Mouse (Mus musculus): ENCODE results near the gene Scyl1. TPM values are rescaled to one million over a fixed set of nuclear protein-coding genes. Genes with fewer than 3 reads are reported as not detected.

Scyl1 gene
- polyA plus RNA-seq, 1 experiment from 2014 or later: 64.6 TPM

DNA sequence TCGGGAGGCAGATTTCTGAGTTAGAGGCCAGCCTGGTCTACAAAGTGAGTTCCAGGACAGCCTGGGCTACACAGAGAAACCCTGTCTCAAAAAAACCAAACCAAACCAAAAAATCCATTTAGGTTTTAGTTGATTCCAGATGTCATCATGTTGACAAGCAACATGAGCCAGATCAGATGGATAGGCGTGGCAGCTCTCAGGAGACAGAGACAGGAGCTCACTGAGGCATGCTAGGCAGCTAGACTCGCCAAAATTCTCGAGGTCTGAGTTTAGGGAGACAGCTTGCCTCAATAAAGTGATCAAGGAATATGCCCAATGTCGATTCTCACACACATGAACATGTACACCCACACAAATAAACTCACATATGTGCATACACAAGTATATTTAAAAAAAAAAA, 17.8 kb upstream of the Scyl1 start:
- no peaks in the 10 kb centered on the region for H3K4me1 ChIP-seq (ENCODE audit: insufficient read depth, low read depth, low read length)
- ATAC-seq: no peak
- no peak for TF ChIP-seq EP300 (IDR thresholded peaks at IDR 0.05)
- no peak overlapping the region for H3K4me3 ChIP-seq (ENCODE audit: low read depth, low read length)
- no peaks in the 10 kb centered on the region for H3K36me3 ChIP-seq (ENCODE audit: insufficient read depth, low read length)
- no peaks in the 10 kb centered on the region for H3K9me3 ChIP-seq (ENCODE audit: low read length)
- H3K9ac ChIP-seq (replicated peaks; ENCODE audit: low read depth): no peak overlapping the region
- H3K4me2 ChIP-seq (replicated peaks; ENCODE audit: low read depth, low read length): no peak overlapping the region
- WGBS: 60% methylated on average over 5 of the region's 5 CpGs
- H3K27me3 ChIP-seq (replicated peaks; ENCODE audit: insufficient read depth, low read length): no peaks in the 10 kb centered on the region
- H3K27ac ChIP-seq (ENCODE audit: low read length): no peak overlapping the region
- no peak for DNase-seq (ENCODE audit: low spot score)

- ATAC-seq (no peak), DNase-seq (ENCODE audit: low spot score) (no peak)
- Histone ChIP-seq H3K4me3 (ENCODE audit: low read depth, low read length) (no peak overlapping the region), H3K9ac (replicated peaks; ENCODE audit: low read depth) (no peak overlapping the region), H3K4me1 (ENCODE audit: insufficient read depth, low read depth, low read length) (no peaks in the 10 kb centered on the region), H3K27ac (ENCODE audit: low read length) (no peak overlapping the region), H3K9me3 (ENCODE audit: low read length) (no peaks in the 10 kb centered on the region), H3K36me3 (ENCODE audit: insufficient read depth, low read length) (no peaks in the 10 kb centered on the region), H3K4me2 (replicated peaks; ENCODE audit: low read depth, low read length) (no peak overlapping the region), H3K27me3 (replicated peaks; ENCODE audit: insufficient read depth, low read length) (no peaks in the 10 kb centered on the region)
- 84% methylated on average over 7 of the region's 7 CpGs for WGBS
- TF ChIP-seq CTCF (IDR thresholded peaks at IDR 0.05) (no peak), EP300 (IDR thresholded peaks at IDR 0.05) (no peak)
These were observed 17.4 kb upstream of the Scyl1 start for GRCm38 (mm10) chr19:5788620-5789019.

GRCm38 (mm10) chr19:5787920-5788319, 16.7 kb upstream of the Scyl1 start:
- H3K4me1 ChIP-seq (ENCODE audit: insufficient read depth, low read depth, low read length): no peaks in the 10 kb centered on the region
- H3K9ac ChIP-seq (replicated peaks; ENCODE audit: low read depth): no peak overlapping the region
- TF ChIP-seq CTCF (IDR thresholded peaks at IDR 0.05): no peak
- TF ChIP-seq EP300 (IDR thresholded peaks at IDR 0.05): no peak
- ATAC-seq (no peak), DNase-seq (ENCODE audit: low spot score) (no peak)
- H3K4me2 ChIP-seq (replicated peaks; ENCODE audit: low read depth, low read length): no peak overlapping the region
- no peak overlapping the region for H3K27ac ChIP-seq (ENCODE audit: low read length)
- H3K27me3 ChIP-seq (replicated peaks; ENCODE audit: insufficient read depth, low read length): no peaks in the 10 kb centered on the region
- no peak overlapping the region for H3K4me3 ChIP-seq (ENCODE audit: low read depth, low read length)
- no peaks in the 10 kb centered on the region for H3K9me3 ChIP-seq (ENCODE audit: low read length)
- WGBS: 85% methylated on average over 7 of the region's 7 CpGs
- no peaks in the 10 kb centered on the region for H3K36me3 ChIP-seq (ENCODE audit: insufficient read depth, low read length)

DNA sequence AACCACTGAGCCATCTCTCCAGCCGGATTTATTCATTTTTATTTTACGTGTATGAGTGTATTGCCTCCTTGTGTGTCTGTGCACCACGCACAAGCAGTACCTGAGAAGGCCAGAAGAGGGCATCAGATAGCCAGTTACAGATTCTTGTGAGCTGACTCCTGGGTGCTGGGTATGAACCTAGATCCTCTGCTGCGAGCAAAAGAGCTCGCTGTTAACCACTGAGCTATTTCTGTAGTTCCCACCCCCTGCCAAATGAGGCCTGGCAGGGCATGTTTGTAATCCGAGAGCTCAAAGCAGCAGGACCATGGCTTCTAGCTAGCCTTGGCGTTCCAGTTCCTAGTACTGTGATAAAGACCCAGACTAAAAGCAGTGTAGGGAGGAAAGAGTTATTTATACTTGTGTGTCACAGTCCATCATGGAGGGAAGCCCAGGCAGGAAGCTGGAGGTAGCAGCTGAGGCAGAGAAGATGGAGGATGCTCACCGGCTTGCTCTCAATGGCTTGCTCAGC, 16.0 kb upstream of the Scyl1 start:
- no peaks in the 10 kb centered on the region for H3K4me1 ChIP-seq (ENCODE audit: insufficient read depth, low read depth, low read length)
- DNase-seq (ENCODE audit: low spot score) (peak; percentile 91), ATAC-seq (peak; percentile 79)
- peak; percentile 86 for TF ChIP-seq CTCF (IDR thresholded peaks at IDR 0.05)
- TF ChIP-seq EP300 (IDR thresholded peaks at IDR 0.05): no peak
- no peaks in the 10 kb centered on the region for H3K27me3 ChIP-seq (replicated peaks; ENCODE audit: insufficient read depth, low read length)
- no peaks in the 10 kb centered on the region for H3K36me3 ChIP-seq (ENCODE audit: insufficient read depth, low read length)
- no peak overlapping the region for H3K4me2 ChIP-seq (replicated peaks; ENCODE audit: low read depth, low read length)
- H3K9ac ChIP-seq (replicated peaks; ENCODE audit: low read depth): no peak overlapping the region
- H3K4me3 ChIP-seq (ENCODE audit: low read depth, low read length): no peak overlapping the region
- H3K9me3 ChIP-seq (ENCODE audit: low read length): no peaks in the 10 kb centered on the region
- 9% methylated on average over 8 of the region's 8 CpGs for WGBS
- H3K27ac ChIP-seq (ENCODE audit: low read length): peak overlapping the region; percentile 38; the same call in 1 of the 2 replicates

DNA sequence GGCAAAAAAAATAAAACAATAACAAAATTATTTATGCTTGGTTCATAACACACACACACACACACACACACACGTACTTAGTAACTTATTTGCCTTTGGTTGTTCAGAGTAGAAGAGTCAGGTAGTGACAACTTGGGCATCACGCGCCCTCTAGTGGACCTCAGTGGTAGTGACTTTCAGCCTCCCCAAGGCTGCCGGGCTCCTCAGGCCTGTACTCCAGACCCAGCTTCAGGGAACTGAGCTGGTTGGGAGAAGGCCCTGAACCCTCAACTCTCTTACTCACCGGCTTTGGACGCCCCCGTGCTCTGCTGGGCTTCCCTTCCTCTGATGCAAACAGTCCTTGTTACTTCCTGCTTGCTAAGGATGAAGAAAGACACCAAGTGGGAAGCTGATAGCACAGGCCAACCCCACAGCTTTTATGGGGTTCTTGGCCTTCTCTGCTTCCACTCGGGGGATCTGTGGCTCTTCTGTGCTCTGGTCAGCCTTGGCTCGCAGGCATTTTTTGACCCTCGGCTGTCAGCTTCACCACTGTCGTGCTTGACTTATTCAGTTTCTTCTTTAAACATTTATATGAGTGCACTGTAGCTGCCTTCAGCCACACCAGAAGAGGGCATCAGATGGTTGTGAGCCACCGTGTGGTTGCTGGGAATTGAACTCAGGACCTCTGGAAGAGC, 15.4 kb upstream of the Scyl1 start:
- 6% methylated on average over 12 of the region's 12 CpGs for WGBS
- H3K9ac ChIP-seq (replicated peaks; ENCODE audit: low read depth): no peak overlapping the region

DNA sequence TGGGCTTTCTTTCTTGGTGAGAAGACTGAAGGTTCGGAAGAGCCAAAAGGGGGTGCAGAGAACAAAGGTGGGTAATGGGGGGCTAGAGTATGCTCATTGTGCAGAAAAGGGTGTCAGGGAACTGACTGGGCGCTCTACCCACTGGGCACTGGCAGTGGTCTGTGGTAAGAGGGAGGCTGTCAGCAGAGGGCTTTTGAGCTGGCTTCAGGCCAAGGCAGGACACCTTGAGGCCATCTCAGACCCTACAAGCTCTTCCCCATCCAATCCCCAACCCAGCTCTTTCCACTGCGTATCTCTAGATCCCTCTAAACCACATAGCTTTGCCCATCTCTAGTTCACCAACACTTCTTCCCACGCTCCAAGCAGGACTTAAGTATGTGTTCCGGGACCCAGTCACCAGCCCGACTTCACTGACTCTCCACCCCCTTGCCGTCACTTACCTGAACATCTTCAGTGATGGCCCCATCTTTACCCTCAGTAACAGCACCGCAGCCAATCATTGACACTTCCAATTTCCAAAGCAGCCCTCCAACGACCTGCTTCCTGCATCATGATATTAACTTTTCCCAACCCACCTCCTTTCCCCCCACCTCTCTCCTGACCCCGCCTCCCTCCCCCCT, 13.8 kb upstream of the Scyl1 start:
- Histone ChIP-seq H3K27me3 (replicated peaks; ENCODE audit: insufficient read depth, low read length) (no peaks in the 10 kb centered on the region), H3K4me3 (ENCODE audit: low read depth, low read length) (no peak overlapping the region), H3K9ac (replicated peaks; ENCODE audit: low read depth) (no peak overlapping the region), H3K36me3 (ENCODE audit: insufficient read depth, low read length) (no peaks in the 10 kb centered on the region), H3K9me3 (ENCODE audit: low read length) (no peaks in the 10 kb centered on the region), H3K4me1 (ENCODE audit: insufficient read depth, low read depth, low read length) (no peaks in the 10 kb centered on the region), H3K4me2 (replicated peaks; ENCODE audit: low read depth, low read length) (no peak overlapping the region), H3K27ac (ENCODE audit: low read length) (no peak overlapping the region)
- 0 out of 2 replicates have a peak, but pooled peaks have one; percentile 3 for TF ChIP-seq CTCF (IDR thresholded peaks at IDR 0.05)
- TF ChIP-seq EP300 (IDR thresholded peaks at IDR 0.05): no peak
- DNase-seq (ENCODE audit: low spot score) (no peak), ATAC-seq (no peak)
- WGBS: 54% methylated on average over 10 of the region's 10 CpGs

More for the DNA sequence above, 15.4 kb upstream of the Scyl1 start:
- TF ChIP-seq EP300 (IDR thresholded peaks at IDR 0.05) (no peak), CTCF (IDR thresholded peaks at IDR 0.05) (peak; percentile 92)
- Histone ChIP-seq H3K4me2 (replicated peaks; ENCODE audit: low read depth, low read length) (no peak overlapping the region), H3K27ac (ENCODE audit: low read length) (peak overlapping the region; percentile 49; the same call in 1 of the 2 replicates), H3K4me1 (ENCODE audit: insufficient read depth, low read depth, low read length) (no peaks in the 10 kb centered on the region), H3K36me3 (ENCODE audit: insufficient read depth, low read length) (no peaks in the 10 kb centered on the region), H3K9me3 (ENCODE audit: low read length) (no peaks in the 10 kb centered on the region), H3K4me3 (ENCODE audit: low read depth, low read length) (no peak overlapping the region), H3K27me3 (replicated peaks; ENCODE audit: insufficient read depth, low read length) (no peaks in the 10 kb centered on the region)
- ATAC-seq (peak; percentile 82), DNase-seq (ENCODE audit: low spot score) (peak; percentile 91)
